Mouse (Mus musculus) heart, adult 9 months (tissue): ENCODE measurements around the gene Fam184b.
"Not testable (repeated sequence)": the region's sequence is repeated elsewhere in the genome, so short reads cannot be mapped to it uniquely, and the experiment has no call there.

Experiments
- DNase-seq, 2 experiments: peaks; one replicate each; pipeline ENCODE4 v3.0.0; 2022; ENCODE audit warnings: low spot score in 2 of 2

Fam184b gene

DNA sequence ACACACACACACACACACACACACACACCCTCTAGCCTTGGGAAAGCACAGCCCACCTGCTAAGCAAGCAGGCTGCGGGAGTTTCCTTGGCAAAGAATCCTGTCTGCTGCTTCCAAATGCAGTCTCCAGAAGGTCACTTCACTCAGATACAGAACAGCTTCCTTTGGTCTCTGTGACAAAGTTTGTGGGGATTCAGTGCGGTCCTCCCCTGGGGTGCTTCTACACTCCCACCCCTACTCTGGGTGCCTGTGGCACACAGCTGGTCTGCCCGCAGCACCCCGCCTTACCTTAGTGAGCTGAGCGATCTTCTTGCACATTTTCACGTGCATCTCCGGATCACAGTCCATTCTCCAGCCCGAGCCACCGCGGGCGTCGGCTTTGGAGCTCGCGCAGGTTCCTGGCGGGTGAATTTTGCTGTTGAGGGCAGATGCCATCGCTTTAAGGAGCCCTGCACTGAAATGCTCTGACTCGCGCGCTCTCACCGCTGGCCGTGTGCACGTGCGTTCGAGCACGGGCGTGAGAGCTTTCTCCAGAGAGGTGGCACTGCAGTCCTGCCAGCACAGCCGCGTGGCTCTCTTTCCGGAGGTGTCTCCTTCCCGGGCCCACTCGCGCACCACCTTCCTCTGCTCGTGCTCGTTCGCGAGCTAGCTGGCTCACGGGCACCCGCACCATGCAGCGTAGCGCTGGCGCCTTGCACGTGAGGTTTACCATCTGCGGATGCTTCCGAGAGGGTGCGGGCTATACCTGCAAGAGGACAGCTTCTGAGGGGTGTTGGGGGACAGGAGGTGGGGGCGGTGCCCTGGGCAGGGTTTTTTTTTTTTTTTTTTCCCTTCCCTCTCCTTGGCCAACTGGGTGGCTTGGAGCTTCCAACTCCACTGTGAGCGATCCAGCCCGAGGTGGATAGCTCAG lies at the start of gene Fam184b:
TSS of gene Fam184b (minus strand) at position 809 of the 909 bp plus-strand sequence.
- DNase-seq: no peak

DNA sequence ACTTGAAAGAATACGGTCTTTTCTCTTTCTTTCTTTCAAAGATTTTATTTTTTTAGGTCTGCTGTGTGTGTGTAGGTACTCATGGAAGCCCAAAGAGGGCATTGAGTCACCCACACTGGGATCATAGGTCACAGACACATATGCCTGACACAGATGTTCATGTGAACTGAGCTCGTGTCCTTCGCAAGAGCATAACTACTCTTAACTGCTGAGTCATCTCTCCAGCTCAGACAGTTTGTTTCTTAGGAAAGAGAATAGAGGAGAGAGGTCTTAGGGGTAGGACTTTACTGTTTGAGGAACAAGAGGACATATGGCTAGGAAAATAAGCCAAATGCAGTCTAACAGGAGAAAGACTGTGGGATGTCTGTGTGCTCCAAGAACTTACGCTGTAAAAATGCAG lies 49.7 kb upstream of the Fam184b start:
- no peak for DNase-seq

- DNase-seq: no peak
Observed at GRCm38 (mm10) chr5:45686223-45686622, 46.8 kb upstream of the Fam184b start.

DNA sequence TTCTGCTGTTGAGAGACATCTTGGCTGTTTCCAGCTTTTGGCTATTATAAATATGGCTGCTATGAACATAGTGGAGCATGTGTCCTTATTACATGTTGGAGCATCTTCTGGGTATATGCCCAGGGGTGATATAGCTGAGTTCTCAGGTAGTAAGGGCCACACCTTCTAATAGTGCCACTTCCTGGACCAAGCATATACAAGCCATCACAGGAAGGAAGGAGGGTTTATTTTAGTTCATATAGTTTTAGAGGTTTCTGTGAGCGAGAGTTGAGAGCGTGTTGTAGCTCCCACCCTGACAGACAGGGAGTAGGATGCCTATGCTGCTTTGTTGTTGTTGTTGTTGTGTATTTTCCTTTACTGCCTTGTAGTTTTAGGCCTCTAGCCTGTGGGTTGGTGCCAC lies 45.8 kb upstream of the Fam184b start:
- no peak for DNase-seq

GRCm38 (mm10) chr5:45683388-45683787 lies 44.0 kb upstream of the Fam184b start:
- no peak for DNase-seq

DNA sequence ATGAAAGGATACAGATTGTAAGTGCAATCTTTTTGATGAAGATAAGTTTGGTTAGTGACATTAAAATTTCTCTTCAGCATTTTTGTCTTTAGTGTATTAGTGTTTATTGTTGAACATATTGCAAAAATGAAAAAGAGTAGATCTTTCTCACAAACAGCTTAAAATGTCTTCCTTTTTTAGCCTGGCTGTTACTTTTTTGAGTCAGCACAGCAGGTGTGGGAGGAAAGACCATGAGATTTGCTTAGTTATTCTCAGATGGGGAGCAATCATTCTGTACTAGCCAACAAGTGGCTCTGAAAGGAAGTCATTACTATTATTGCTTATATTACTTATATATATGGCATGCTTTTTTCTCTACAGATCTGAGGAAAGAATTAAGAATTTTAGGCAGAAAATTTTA lies 40.5 kb upstream of the Fam184b start:
- DNase-seq: no peak

- no peak for DNase-seq
Observed at GRCm38 (mm10) chr5:45677639-45678038, 38.2 kb upstream of the Fam184b start.

DNA sequence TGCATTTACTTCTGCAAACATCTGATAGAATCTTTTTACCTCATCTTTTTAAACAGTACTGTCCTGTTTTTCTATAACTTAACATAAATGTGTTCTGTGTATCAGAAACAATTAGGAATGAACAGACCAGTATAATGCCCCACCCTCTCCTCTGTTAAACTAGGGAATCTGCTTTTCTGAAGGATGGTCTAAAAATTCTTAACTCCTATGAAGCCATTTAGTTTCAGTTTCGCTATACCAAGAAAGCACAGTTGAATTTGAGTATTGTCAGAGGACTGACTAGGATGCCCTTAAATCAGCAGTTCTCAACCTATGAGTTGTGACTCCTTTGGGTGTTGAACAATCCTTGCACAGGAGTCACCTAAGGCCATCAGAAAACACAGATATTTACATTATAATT lies 35.6 kb upstream of the Fam184b start:
- no peak for DNase-seq

GRCm38 (mm10) chr5:45670894-45671494 lies 31.6 kb upstream of the Fam184b start:
- no peak for DNase-seq

GRCm38 (mm10) chr5:45670280-45670670 lies 30.9 kb upstream of the Fam184b start:
- no peak for DNase-seq

DNA sequence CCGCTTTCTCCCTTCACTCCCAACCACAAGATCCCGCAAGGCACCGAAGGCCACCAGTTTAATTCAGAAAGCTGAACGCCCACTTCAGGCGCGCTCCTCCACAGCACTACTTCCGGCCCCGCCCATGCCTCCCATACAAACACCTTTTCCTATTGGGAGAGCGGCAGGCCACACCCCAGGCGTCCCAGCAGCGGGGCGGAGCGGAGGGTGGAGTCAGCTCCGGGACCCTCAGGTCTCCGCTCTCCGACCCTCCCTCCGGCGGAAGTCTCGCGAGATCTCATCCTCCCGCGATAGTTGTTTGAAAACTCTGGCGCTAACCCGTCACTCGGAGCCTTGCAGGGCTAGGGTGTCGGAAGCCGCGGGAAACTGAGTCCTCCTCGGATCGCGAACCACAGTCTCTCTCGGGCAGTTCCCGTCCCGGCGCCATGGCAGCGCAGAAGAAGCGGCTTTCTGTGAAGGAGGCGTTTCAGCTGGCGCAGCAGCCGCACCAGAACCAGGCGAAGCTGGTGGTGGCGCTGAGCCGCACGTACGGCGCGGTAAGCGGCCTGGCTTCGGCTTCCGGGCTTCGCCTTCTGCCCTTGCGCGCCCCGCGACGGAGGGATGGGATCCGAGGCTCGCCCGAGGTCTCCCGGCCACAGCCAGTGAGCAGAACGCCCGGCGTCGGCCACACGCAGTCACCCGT lies 30.3 kb upstream of the Fam184b start, which contains the start of gene Ncapg:
TSS of gene Ncapg (plus strand) at position 322 of the 682 bp plus-strand sequence.
- DNase-seq: peak; percentile 96 to 98

DNA sequence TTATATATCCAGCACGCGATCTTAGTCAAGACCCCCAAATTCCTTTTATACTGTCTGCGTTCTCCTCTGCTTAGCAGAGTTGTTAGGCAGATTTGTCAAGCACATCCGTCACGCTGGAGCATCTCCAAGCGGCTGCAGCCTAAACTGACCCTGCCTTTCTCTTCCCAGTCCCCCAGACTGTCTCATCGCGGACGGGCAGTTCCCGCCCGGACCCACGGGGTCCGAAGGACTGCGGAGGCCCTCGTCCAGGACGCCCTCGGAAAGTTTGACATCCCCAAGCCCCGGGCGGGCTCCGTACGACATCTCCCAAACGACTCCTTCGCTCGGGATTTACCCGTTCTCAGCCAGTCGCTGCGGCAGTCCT lies 29.8 kb upstream of the Fam184b start:
- peak in 1 of 2 experiments; percentile 4 for DNase-seq

GRCm38 (mm10) chr5:45668831-45669230 lies 29.4 kb upstream of the Fam184b start:
- DNase-seq: no peak

GRCm38 (mm10) chr5:45668324-45668723 lies 28.9 kb upstream of the Fam184b start:
- DNase-seq: no peak

GRCm38 (mm10) chr5:45658406-45658805 lies 19.0 kb upstream of the Fam184b start:
- DNase-seq: not testable (repeated sequence)

DNA sequence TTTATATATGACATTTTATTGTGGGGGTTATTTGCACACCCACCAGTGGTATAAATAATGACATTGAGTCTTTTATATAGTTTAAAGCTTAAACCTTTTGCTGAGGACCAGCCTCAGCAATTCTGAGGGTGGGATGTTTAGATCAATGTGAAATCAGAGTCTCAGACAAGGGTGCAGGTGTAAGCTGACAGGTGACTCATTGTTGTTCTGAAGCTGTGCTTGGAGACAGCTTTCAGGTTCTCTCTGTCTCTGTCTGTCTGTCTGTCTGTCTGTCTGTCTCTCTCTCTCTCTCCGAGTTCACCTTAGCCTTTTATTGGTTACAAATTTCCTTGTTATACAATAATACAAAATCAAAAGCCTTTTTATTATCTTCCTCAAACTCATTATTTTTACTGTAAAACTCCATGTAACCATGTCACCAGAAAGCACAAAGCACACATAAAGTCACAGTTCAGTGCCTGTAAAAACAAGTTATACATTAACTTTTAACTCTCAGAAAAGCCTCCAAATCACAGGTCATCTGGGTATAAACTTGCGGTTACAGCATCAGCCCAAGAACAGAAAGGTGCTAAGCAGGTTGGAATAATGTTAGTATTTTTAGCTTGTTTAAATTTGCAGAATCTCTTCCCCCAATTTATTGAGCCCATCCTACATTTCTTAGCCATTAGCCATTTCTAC lies 11.8 kb upstream of the Fam184b start:
- DNase-seq: no peak

- DNase-seq: no peak
Observed at GRCm38 (mm10) chr5:45639715-45640092, 290 bp upstream of the Fam184b start.

DNA sequence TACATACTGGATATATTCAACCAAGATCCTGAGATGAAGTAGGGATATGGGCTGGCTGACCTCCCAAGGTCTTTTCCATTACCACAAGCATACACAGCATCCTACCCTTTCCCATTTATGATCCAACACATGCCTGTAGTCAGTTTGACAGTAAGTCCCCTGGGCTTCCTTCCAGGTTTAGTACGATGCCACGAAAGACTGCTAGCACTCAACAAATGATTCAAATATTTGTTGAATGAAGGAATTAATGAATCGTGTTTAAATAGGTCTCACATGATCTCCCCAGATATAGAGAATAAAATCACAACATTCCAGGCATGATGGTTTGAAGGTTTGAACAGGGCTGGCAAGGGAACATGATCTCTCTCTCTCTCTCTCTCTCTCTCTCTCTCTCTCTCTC lies 1.0 kb downstream of the Fam184b start:
- no peak for DNase-seq

DNA sequence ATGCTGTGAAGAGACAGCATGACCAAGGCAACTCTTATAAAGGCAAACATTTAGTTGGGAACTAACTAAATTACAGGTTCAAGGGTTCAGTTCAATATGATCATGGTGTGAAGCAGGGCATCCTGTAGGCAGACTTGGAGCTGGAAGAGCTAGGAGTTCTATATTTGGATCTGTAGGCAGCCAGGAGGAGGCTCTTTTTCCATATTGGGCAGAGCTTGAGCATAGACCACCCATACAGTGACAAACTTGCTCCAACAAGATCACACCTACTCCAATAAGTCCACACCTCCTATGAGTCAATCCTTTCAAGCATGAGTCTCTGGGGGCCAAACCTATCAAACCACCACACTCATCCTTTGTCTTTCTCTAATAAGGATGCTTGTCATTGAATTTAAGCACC lies 9.9 kb downstream of the Fam184b start:
- no peak for DNase-seq

DNA sequence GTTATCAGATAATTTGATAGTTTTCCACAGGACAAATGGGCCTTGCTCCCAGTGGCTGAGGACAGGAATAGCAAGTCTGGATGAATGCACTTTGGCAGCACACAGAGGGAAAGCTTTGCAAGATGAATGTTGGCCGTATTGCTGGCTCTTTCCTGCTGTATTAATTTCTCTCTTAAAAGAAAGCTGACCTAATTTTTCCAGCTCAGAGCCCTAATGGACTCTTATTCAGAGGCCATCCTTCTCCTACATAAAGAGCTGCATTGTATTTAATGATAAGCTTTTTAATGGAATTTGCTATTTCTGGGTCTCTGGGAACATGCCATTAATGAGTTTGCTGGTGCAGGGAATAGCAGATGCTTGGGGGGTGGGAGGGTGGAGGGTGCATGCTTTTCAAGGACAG lies 11.6 kb downstream of the Fam184b start:
- no peak for DNase-seq

DNA sequence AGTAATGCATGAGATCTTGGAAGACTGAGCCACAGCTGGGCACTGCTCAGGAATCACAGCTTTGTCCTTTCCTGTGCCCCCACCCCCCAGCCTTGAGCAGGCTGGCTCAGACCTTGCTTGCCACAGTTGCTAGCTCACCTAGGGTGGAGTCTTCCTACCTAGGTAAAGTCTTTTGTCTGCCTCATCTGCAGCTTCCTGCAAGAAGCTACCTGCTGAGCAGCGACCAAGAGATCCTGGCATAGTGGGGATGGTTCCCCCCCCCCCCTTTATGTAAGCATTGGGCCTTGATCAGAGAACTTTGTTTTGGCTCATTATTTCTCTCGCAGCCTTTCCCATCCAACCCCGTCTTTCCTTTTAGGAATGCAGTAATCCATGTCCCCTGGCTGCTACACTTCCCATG lies 17.9 kb downstream of the Fam184b start:
- no peak for DNase-seq

DNA sequence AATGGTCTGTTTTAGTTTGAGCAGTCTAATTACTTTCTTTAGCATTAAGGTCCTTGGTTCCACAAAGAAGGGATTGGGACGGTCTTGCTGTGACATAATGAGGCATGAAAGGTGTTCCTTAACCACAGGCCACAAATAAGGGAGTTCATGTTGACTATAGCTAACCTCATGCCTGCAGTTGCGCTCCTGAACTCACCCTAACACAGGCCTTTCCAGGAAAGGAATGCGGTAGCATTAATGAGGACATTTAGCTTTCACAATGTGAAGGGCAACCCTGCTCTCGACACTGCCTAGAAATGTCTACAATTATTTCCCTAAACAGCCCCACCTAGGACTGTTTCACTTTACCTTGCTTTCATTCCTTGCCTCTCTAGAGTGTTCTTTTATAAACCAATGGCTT lies 40.4 kb downstream of the Fam184b start:
- DNase-seq: no peak
